8 mouse cellular contexts compared by ENCODE assay signal in the genomic region with DNA sequence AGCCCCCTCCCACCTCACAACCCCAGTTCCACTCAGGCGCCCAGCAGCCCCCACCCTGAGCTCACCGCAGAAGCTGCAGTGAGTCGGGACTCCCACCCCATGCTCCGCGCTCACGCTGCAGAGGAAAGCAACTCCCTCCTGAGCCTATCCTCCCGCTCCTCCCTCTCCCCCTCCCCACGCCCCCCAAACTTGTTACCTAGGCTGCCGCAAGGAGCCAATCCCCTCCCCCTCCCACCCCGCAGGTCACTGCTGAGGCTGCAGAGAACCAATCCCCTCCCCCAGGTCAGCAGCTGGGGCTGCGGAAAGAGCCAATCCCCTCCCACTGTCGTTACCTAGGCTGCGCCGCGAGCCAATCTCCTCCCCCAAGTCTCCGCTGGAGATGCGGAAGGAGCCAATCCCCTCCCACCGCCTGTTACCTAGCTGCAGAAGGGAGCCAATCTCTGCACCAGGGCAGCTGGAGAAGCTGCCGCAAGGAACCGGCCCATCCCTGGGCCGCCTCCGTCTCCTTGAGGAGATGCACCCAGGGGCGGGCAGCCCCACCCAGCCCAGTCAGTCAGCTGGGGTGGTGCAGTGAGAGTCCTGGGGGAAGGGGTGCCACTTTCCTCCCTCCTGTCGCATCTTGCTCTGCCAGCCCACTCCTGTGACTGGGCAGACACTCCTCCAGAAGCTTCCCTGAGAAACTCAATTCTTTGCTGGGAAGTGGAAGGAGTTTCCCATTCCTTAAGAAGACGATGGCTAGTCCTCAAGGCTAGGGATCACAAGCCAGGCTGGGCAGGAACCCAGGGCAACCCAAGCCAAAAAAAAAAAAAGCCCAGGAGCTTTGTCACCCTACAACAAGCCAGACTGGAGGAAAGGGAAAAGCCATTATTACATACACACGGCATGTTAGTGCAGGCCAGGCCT. TPM values are rescaled to one million over a fixed set of nuclear protein-coding genes. Genes with fewer than 3 reads are reported as not detected.
A peak's percentile ranks its signal among the peaks of the same experiment; 100 is the strongest.
DNase-seq lines count a peak whose midpoint lies in the region; ATAC-seq and TF ChIP-seq lines count a peak whose summit lies in the region.

No protein-coding gene starts in this region.

- H3K9ac ChIP-seq in forebrain, embryonic 15.5 days (replicated peaks), result peak overlapping the region; percentile 47
- peak overlapping the region; percentile 66 for H3K9ac ChIP-seq in neural tube, embryonic 14.5 days (replicated peaks; ENCODE audit: low read depth, low read length)

- H3K36me3 ChIP-seq in G1E (replicated peaks), result peaks cover 88% of the 10 kb centered on the region
- peaks cover 46% of the 10 kb centered on the region for H3K36me3 ChIP-seq in forebrain, embryonic 15.5 days
- peaks cover 27% of the 10 kb centered on the region for H3K36me3 ChIP-seq in neural tube, embryonic 14.5 days (ENCODE audit: control insufficient read depth, insufficient read depth, low read length)
- peaks cover 9% of the 10 kb centered on the region for H3K36me3 ChIP-seq in testis, adult 2 months (ENCODE audit: control insufficient read depth, insufficient read depth, low read length)

- peak overlapping the region; percentile 72 for H3K4me3 ChIP-seq in G1E (ENCODE audit: low read depth, low read length)
- H3K4me3 ChIP-seq in forebrain, embryonic 15.5 days, result peak overlapping the region; percentile 45
- peak overlapping the region; percentile 47 for H3K4me3 ChIP-seq in neural tube, embryonic 14.5 days (ENCODE audit: low read depth, low read length)
- H3K4me3 ChIP-seq in testis, adult 2 months (ENCODE audit: control insufficient read depth, low read depth, low read length), result peak overlapping the region; percentile 81

- ATAC-seq in G1E (ENCODE audit: extremely low read depth, insufficient number of reproducible peaks, low FRiP score, poor library complexity, severe bottlenecking), result peak; percentile 89
- peak; percentile 90 for ATAC-seq in forebrain, embryonic 15.5 days (replicated peaks)
- peak; percentile 91 for ATAC-seq in neural tube, embryonic 14.5 days (ENCODE audit: low read depth)

- under 1% methylated on average over 24 of the region's 26 CpGs for WGBS in forebrain, embryonic 15.5 days
- WGBS in neural tube, embryonic 14.5 days, result 0% methylated on average over 23 of the region's 26 CpGs

- no peak for TF ChIP-seq POLR2A in testis, adult 2 months (IDR thresholded peaks at IDR 0.05; ENCODE audit: control insufficient read depth, low read depth, low read length)

- intact Hi-C loops in heart, postnatal 36 days (cut with DNase I), result no loop called here

- no peak for TF ChIP-seq CTCF in G1E (IDR thresholded peaks at IDR 0.05; ENCODE audit: low read depth, low read length)
- no peak for TF ChIP-seq CTCF in testis, adult 2 months (IDR thresholded peaks at IDR 0.05; ENCODE audit: control insufficient read depth, insufficient read depth, insufficient replicate concordance, low read depth, low read length)

- peak overlapping the region; percentile 87 for H3K4me2 ChIP-seq in forebrain, embryonic 15.5 days (replicated peaks)
- peak overlapping the region; percentile 98 for H3K4me2 ChIP-seq in neural tube, embryonic 14.5 days (ENCODE audit: low read depth, low read length)

- no peaks in the 10 kb centered on the region for H3K9me3 ChIP-seq in G1E (replicated peaks)
- H3K9me3 ChIP-seq in forebrain, embryonic 15.5 days, result no peaks in the 10 kb centered on the region
- H3K9me3 ChIP-seq in neural tube, embryonic 14.5 days (ENCODE audit: control insufficient read depth, low read length), result no peaks in the 10 kb centered on the region

- peak overlapping the region; percentile 91 for H3K27ac ChIP-seq in forebrain, embryonic 15.5 days (replicated peaks)
- peak overlapping the region; percentile 83 for H3K27ac ChIP-seq in neural tube, embryonic 14.5 days (ENCODE audit: low read depth, low read length)
- peak overlapping the region; percentile 86 for H3K27ac ChIP-seq in testis, adult 2 months (ENCODE audit: control insufficient read depth, insufficient read depth, low read depth, low read length)

- H3K27me3 ChIP-seq in G1E (ENCODE audit: insufficient read depth, low read length), result no peaks in the 10 kb centered on the region
- no peaks in the 10 kb centered on the region for H3K27me3 ChIP-seq in forebrain, embryonic 15.5 days
- no peaks in the 10 kb centered on the region for H3K27me3 ChIP-seq in neural tube, embryonic 14.5 days (ENCODE audit: control insufficient read depth, insufficient read depth, low read length)
- H3K27me3 ChIP-seq in testis, adult 2 months (ENCODE audit: control insufficient read depth, insufficient read depth, low read length), result no peaks in the 10 kb centered on the region

- peaks cover 78% of the 10 kb centered on the region for H3K4me1 ChIP-seq in G1E (ENCODE audit: insufficient read depth, low read depth, low read length)
- H3K4me1 ChIP-seq in forebrain, embryonic 15.5 days, result peaks cover 64% of the 10 kb centered on the region
- H3K4me1 ChIP-seq in neural tube, embryonic 14.5 days (ENCODE audit: control insufficient read depth, insufficient read depth, low read length), result peaks cover 60% of the 10 kb centered on the region
- peaks cover 29% of the 10 kb centered on the region for H3K4me1 ChIP-seq in testis, adult 2 months (ENCODE audit: control insufficient read depth, insufficient read depth, low read length)

- peak; percentile 97 for DNase-seq in G1E (ENCODE audit: low spot score)
- peak; percentile 92 for DNase-seq in cerebellum, adult 11-12 months
- peak; percentile 80 to 83 for DNase-seq in heart, postnatal 36 days
- DNase-seq in layer of hippocampus, adult 18-20 months (ENCODE audit: low spot score in 2 of 2), result peak; percentile 83 to 85
- peak; percentile 91 to 94 for DNase-seq in lung, adult 18-20 months

RNA-seq across cellular contexts. Expression of a gene that starts 5.6 kb away (rescaled TPM):
- 56.3 and 70.5 TPM in 2 replicates for total RNA-seq in G1E (2014; fragmentation: Nextera tagmentation)
- total RNA-seq in G1E (2017), result 22.5 and 24.0 TPM in 2 replicates
- 29.1 and 35.9 TPM in 2 replicates for polyA plus RNA-seq in G1E (2012)
- polyA plus RNA-seq in forebrain, embryonic 15.5 days (2015; fragmentation: Nextera tagmentation; extraction: Ambion mirVana), result 55.7 and 59.6 TPM in 2 replicates
- 100 to 1,000 TPM; 397 to 404 TPM for total RNA-seq in heart, postnatal 36 days (2021)
- total RNA-seq in layer of hippocampus, adult 18-20 months (2021), result 100 to 1,000 TPM; 241 to 242 TPM
- 39.7 and 51.7 TPM in 2 replicates for polyA plus RNA-seq in neural tube, embryonic 14.5 days (2014; fragmentation: Nextera tagmentation; extraction: Ambion mirVana)
- 46.7 and 59.1 TPM in 2 replicates for polyA plus RNA-seq in testis, adult 2 months (2012; rRNA removed)

RNA-seq across cellular contexts. Expression of a gene that starts 25.5 kb away (rescaled TPM):
- total RNA-seq in G1E (2014; fragmentation: Nextera tagmentation), result 9.0 and 16.3 TPM in 2 replicates
- total RNA-seq in G1E (2017), result 1.5 and 3.1 TPM in 2 replicates
- polyA plus RNA-seq in G1E (2012), result 0.48 and 0.52 TPM in 2 replicates
- polyA plus RNA-seq in forebrain, embryonic 15.5 days (2015; fragmentation: Nextera tagmentation; extraction: Ambion mirVana), result 12.2 and 13.5 TPM in 2 replicates
- total RNA-seq in heart, postnatal 36 days (2021), result 10 to 100 TPM; 36.0 to 39.4 TPM
- 1 to 10 TPM; 6.5 to 8.2 TPM for total RNA-seq in layer of hippocampus, adult 18-20 months (2021)
- polyA plus RNA-seq in neural tube, embryonic 14.5 days (2014; fragmentation: Nextera tagmentation; extraction: Ambion mirVana), result 10.9 and 33.9 TPM in 2 replicates
- polyA plus RNA-seq in testis, adult 2 months (2012; rRNA removed), result 5.3 and 6.7 TPM in 2 replicates

RNA-seq across cellular contexts. Expression of a gene that starts 35.2 kb away (rescaled TPM):
- total RNA-seq in G1E (2014; fragmentation: Nextera tagmentation) (78.9 and 81.3 TPM in 2 replicates), G1E (2017) (99.1 and 100 TPM in 2 replicates)
- 73.7 and 75.0 TPM in 2 replicates for polyA plus RNA-seq in G1E (2012)
- polyA plus RNA-seq in forebrain, embryonic 15.5 days (2015; fragmentation: Nextera tagmentation; extraction: Ambion mirVana), result 102 and 108 TPM in 2 replicates
- total RNA-seq in heart, postnatal 36 days (2021), result 10 to 100 TPM; 32.5 to 35.2 TPM
- 10 to 100 TPM; 48.5 to 48.9 TPM for total RNA-seq in layer of hippocampus, adult 18-20 months (2021)
- polyA plus RNA-seq in neural tube, embryonic 14.5 days (2014; fragmentation: Nextera tagmentation; extraction: Ambion mirVana), result 62.5 and 66.5 TPM in 2 replicates
- polyA plus RNA-seq in testis, adult 2 months (2012; rRNA removed), result 15.4 and 16.6 TPM in 2 replicates

RNA-seq across cellular contexts. Expression of a gene that starts 46.8 kb away (rescaled TPM):
- 9.9 and 18.9 TPM in 2 replicates for total RNA-seq in G1E (2014; fragmentation: Nextera tagmentation)
- total RNA-seq in G1E (2017), result 19.9 and 21.4 TPM in 2 replicates
- 9.9 and 10.7 TPM in 2 replicates for polyA plus RNA-seq in G1E (2012)
- polyA plus RNA-seq in forebrain, embryonic 15.5 days (2015; fragmentation: Nextera tagmentation; extraction: Ambion mirVana), result 45.4 and 45.8 TPM in 2 replicates
- 10 to 100 TPM; 12.1 to 12.6 TPM for total RNA-seq in heart, postnatal 36 days (2021)
- 10 to 100 TPM; 50.1 to 52.1 TPM for total RNA-seq in layer of hippocampus, adult 18-20 months (2021)
- polyA plus RNA-seq in neural tube, embryonic 14.5 days (2014; fragmentation: Nextera tagmentation; extraction: Ambion mirVana), result 43.9 and 51.2 TPM in 2 replicates
- 15.2 and 16.8 TPM in 2 replicates for polyA plus RNA-seq in testis, adult 2 months (2012; rRNA removed)

Comparison
In these comparisons a context has a peak if more than half of its experiments do, and no peak if none do; other contexts are left out.
1. Peak in every context shown above with its lines: DNase-seq, ATAC-seq, H3K4me3 ChIP-seq and H3K27ac ChIP-seq.